Mouse (Mus musculus) forebrain, embryonic 11.5 days (tissue): ENCODE measurements around the gene Slc7a7. TPM values are rescaled to one million over a fixed set of nuclear protein-coding genes. Genes with fewer than 3 reads are reported as not detected.

Experiments
- ATAC-seq: fragments of 200-750 bp; cut with Nextera tagmentation; replicated peaks from 2 replicates; pipeline ENCODE4 v1.8.0; 2017; ENCODE audit warnings: moderate TSS enrichment; ENCODE audit not compliant: low FRiP score
- DNase-seq: peaks from one replicate; pipeline ENCODE4 v3.0.0-alpha.2; 2017; ENCODE audit warnings: low spot score
- H3K27ac ChIP-seq: fragments of 300-500 bp; sonication (generic); 2 replicates; pipeline ENCODE4 v1.5.1; 2014; ENCODE audit warnings: low read depth, low read length
- H3K27me3 ChIP-seq: fragments of 300-500 bp; sonication (generic); 2 replicates; pipeline ENCODE4 v1.6.1; 2014; ENCODE audit warnings: mild to moderate bottlenecking, low read length, mixed read lengths; ENCODE audit not compliant: control insufficient read depth, insufficient read depth
- H3K36me3 ChIP-seq: fragments of 300-500 bp; sonication (generic); 2 replicates; pipeline ENCODE4 v1.6.1; 2014; ENCODE audit warnings: mild to moderate bottlenecking, low read length, moderate library complexity, mixed read lengths; ENCODE audit not compliant: control insufficient read depth, insufficient read depth
- H3K4me1 ChIP-seq: fragments of 300-500 bp; sonication (generic); replicated peaks from 2 replicates; pipeline ENCODE4 v1.6.1; 2014; ENCODE audit warnings: low read length, mixed read lengths; ENCODE audit not compliant: control insufficient read depth, insufficient read depth
- H3K4me2 ChIP-seq: fragments of 300-500 bp; sonication (generic); 2 replicates; pipeline ENCODE4 v1.6.1; 2014; ENCODE audit warnings: low read depth, mild to moderate bottlenecking, low read length, moderate library complexity, mixed read lengths; ENCODE audit not compliant: severe bottlenecking
- H3K4me3 ChIP-seq: fragments of 300-500 bp; sonication (generic); 2 replicates; pipeline ENCODE4 v1.5.1; 2014; ENCODE audit warnings: low read depth, low read length
- H3K9ac ChIP-seq: fragments of 300-500 bp; sonication (generic); 2 replicates; pipeline ENCODE4 v1.6.1; 2014; ENCODE audit warnings: low read length
- H3K9me3 ChIP-seq: fragments of 300-500 bp; sonication (generic); 2 replicates; pipeline ENCODE4 v1.6.1; 2016; ENCODE audit warnings: low read length, mixed read lengths; ENCODE audit not compliant: control insufficient read depth
- WGBS: fragments of 180-500 bp; shearing (Covaris S2); extraction: QIAGEN DNeasy Blood & Tissue Kit; methylation state at CpG from one replicate; pipeline ENCODE4 v1.1.7; 2014; 5-methylcytosine and 5-hydroxymethylcytosine counted together
- polyA plus RNA-seq: library from polyadenylated mRNA; unstranded; fragments of >200 nt; fragmentation: Nextera tagmentation; extraction: Ambion mirVana; gene quantifications from 2 replicates; pipeline ENCODE4 v1.2.1, GENCODE M21; 2014

The Slc7a7 gene
- 4.5 and 5.0 TPM in 2 replicates for polyA plus RNA-seq

DNA sequence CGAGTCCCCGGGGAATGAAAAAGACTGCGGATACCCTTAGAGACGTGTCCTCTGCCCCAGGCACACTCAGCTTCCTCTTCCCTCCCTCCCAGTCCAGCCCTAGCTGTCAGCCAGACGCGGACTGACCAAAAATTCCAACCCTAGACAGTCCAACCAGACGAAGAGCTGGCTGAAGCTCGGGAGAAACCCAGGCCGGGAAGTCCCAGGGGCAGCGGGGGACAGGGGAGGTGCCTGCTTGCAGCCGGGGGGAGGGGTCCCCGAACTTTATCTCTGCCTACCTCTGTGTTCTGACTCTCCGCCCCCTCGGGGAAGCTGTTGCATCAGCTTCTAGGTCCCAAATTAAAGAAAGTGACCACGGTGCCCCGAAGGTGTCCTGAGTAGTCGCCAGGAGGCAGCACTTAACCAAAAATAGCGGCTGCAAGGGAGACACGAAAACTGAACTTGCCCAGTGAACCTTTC, at the start of gene Slc7a7:
Gene Slc7a7 (minus strand): TSS at position 158 of the 459 bp plus-strand sequence.
- WGBS, result 4% methylated on average over 19 of the region's 19 CpGs
- DNase-seq, result no peak
- Histone ChIP-seq H3K27me3 (peaks cover 16% of the 10 kb centered on the region), H3K36me3 (no peaks in the 10 kb centered on the region), H3K4me2 (0 out of 2 replicates have a peak within 1 kb of the TSS, but pooled peaks have one; percentile 18), H3K27ac (no peak within 1 kb of the TSS), H3K4me3 (0 out of 2 replicates have a peak within 1 kb of the TSS, but pooled peaks have one; percentile 7), H3K4me1 (peaks cover 11% of the 10 kb centered on the region), H3K9ac (no peak within 1 kb of the TSS), H3K9me3 (no peaks in the 10 kb centered on the region)
- 0 out of 2 replicates have a peak, but pooled peaks have one; percentile 31 for ATAC-seq

GRCm38 (mm10) chr14:54464293-54465005, 46.9 kb upstream of the Slc7a7 start:
- DNase-seq (peak; percentile 83), ATAC-seq (peak; percentile 80)
- Histone ChIP-seq H3K36me3 (no peaks in the 10 kb centered on the region), H3K27ac (peak overlapping the region; percentile 37; the same call in 1 of the 2 replicates), H3K4me3 (peak overlapping the region; percentile 75), H3K9me3 (no peaks in the 10 kb centered on the region), H3K4me1 (peaks cover 4% of the 10 kb centered on the region; the same call in 1 of the 2 replicates), H3K27me3 (no peaks in the 10 kb centered on the region), H3K9ac (peak overlapping the region; percentile 73), H3K4me2 (peak overlapping the region; percentile 91)
- under 1% methylated on average over 55 of the region's 57 CpGs for WGBS

GRCm38 (mm10) chr14:54463959-54464292, 46.3 kb upstream of the Slc7a7 start, which contains the start of gene Lrp10:
Gene Lrp10, plus strand, starts transcription at chr14:54464137.
- under 1% methylated on average over 35 of the region's 35 CpGs for WGBS

GRCm38 (mm10) chr14:54463108-54463958, 45.8 kb upstream of the Slc7a7 start:
- no peaks in the 10 kb centered on the region for H3K9me3 ChIP-seq
- peak overlapping the region; percentile 75 for H3K4me3 ChIP-seq
- no peaks in the 10 kb centered on the region for H3K36me3 ChIP-seq
- no peaks in the 10 kb centered on the region for H3K27me3 ChIP-seq
- 17% methylated on average over 12 of the region's 12 CpGs for WGBS
- H3K27ac ChIP-seq, result no peak overlapping the region
- H3K4me1 ChIP-seq, result peaks cover 4% of the 10 kb centered on the region; the same call in 1 of the 2 replicates
- DNase-seq (no peak), ATAC-seq (peak; percentile 36)
- peak overlapping the region; percentile 91 for H3K4me2 ChIP-seq
- H3K9ac ChIP-seq, result peak overlapping the region; percentile 73

More at GRCm38 (mm10) chr14:54463959-54464292, 46.3 kb upstream of the Slc7a7 start, which contains the start of gene Lrp10:
- DNase-seq (peak; percentile 94), ATAC-seq (peak; percentile 91)
- Histone ChIP-seq H3K4me1 (peaks cover 4% of the 10 kb centered on the region; the same call in 1 of the 2 replicates), H3K9me3 (no peaks in the 10 kb centered on the region), H3K4me2 (peak within 1 kb of the TSS; percentile 91), H3K9ac (peak within 1 kb of the TSS; percentile 73), H3K36me3 (no peaks in the 10 kb centered on the region), H3K4me3 (peak within 1 kb of the TSS; percentile 75), H3K27ac (peak within 1 kb of the TSS; percentile 37; the same call in 1 of the 2 replicates), H3K27me3 (no peaks in the 10 kb centered on the region)

DNA sequence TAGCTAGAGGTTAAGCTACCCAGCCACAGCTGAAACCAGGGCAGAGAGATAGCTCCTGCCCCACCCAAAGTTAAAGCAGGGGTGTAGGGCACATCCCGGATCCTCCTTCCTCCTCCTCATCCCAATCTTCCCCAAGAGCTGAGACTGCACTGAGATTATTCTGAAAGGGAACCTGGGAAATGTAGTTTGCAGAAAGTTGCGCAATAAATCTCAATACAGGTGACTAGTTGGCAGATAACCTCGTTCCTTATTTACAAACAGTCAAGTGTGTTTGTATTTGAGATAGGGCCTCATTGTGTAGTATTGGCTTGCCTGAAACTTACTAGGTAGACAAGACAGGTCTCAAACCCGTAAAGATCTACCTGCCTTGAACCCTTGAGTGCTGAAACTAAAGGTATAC, 44.6 kb upstream of the Slc7a7 start:
- Histone ChIP-seq H3K4me3 (no peak overlapping the region), H3K4me2 (no peak overlapping the region), H3K9ac (no peak overlapping the region), H3K27ac (no peak overlapping the region), H3K4me1 (peaks cover 4% of the 10 kb centered on the region; the same call in 1 of the 2 replicates), H3K27me3 (no peaks in the 10 kb centered on the region), H3K9me3 (no peaks in the 10 kb centered on the region), H3K36me3 (no peaks in the 10 kb centered on the region)
- DNase-seq (no peak), ATAC-seq (no peak)
- 83% methylated on average over 4 of the region's 4 CpGs for WGBS

DNA sequence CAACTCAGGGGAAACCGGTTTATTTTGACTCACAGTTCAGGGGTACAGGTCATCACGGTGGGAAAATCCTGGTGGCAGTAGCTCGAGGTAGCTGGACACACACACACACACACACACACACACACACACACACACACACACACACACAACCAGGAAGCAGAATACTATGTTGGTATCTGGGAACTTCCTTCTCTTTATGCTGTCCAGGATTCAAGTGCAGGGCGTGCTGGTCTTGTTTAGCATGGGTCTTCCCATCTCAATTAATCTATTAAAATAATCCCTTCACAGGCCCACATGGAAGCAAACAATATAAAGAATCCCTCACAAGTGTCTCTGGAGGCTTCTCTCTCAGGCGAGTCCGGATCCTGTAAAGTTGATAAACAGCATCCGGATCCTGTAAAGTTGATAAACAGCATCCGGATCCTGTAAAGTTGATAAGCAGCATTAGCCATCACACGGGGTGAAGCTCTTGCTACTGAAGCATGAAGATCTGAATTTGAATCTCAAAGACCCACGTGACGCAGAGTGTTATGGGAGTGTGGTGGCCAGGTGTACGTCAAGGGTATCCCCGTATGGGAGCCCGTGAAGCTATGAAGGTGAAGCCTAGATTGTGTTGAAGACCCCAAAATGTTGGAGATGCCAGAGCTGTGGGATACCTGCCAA, 40.5 kb upstream of the Slc7a7 start:
- no peak overlapping the region for H3K4me3 ChIP-seq
- DNase-seq (no peak), ATAC-seq (no peak)
- 88% methylated on average over 14 of the region's 14 CpGs for WGBS
- H3K9ac ChIP-seq, result no peak overlapping the region
- H3K27ac ChIP-seq, result no peak overlapping the region
- no peaks in the 10 kb centered on the region for H3K9me3 ChIP-seq
- no peaks in the 10 kb centered on the region for H3K36me3 ChIP-seq
- H3K4me2 ChIP-seq, result no peak overlapping the region
- no peaks in the 10 kb centered on the region for H3K4me1 ChIP-seq
- H3K27me3 ChIP-seq, result no peaks in the 10 kb centered on the region

GRCm38 (mm10) chr14:54454669-54455528, 37.3 kb upstream of the Slc7a7 start:
- Histone ChIP-seq H3K4me3 (no peak overlapping the region), H3K27ac (no peak overlapping the region), H3K36me3 (no peaks in the 10 kb centered on the region), H3K9me3 (no peaks in the 10 kb centered on the region), H3K4me1 (no peaks in the 10 kb centered on the region), H3K4me2 (no peak overlapping the region), H3K9ac (no peak overlapping the region), H3K27me3 (no peaks in the 10 kb centered on the region; the same call in 1 of the 2 replicates)
- 88% methylated on average over 11 of the region's 11 CpGs for WGBS
- ATAC-seq (no peak), DNase-seq (no peak)
